Mouse (Mus musculus): ENCODE measurements at regions not wholly inside any gene's neighbourhood (a gene's known extent, or its start where the extent isn't known, plus 50 kb on each side); places are given as distances from the start of the nearest gene placed in this dataset.
A peak's percentile ranks its signal among the peaks of the same experiment; 100 is the strongest.

DNA sequence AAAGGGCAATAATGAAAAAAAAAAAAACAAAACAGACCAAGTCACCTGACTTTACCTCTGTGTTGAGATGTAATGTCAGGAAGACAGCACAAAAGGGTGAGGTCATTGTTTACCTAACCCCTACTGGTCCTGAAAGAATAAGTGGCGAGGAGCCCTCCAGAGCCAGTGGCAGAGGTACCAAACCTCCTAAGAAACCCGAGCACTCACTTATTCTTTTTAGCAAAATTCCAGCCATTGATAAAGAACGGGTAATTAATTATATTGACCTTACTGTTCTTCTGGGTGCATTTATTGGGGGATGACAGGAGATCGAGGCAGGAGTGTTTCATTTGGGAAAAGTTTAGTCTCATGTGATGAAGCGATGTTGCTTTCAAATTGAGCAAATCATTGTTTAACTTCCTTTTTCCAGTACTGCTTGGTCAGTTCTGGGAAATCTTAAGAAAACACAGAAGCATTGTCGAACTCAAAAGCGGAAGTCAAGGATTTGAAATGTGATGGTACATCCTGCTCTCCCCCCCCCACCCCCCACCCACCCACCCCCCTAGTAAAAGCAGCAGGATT is 56.8 kb upstream of the Klf6 start:
- Histone ChIP-seq H3K4me3 (ENCODE audit: control insufficient read depth in 1 of 2, insufficient read depth in 1 of 2, low read depth in 2 of 2, low read length in 2 of 2) (peak overlapping the region in 1 of 2 experiments; percentile 9; a peak in 1 of 4 replicates), H3K79me2 (ENCODE audit: control insufficient read depth, insufficient read depth, low read length, poor library complexity) (no peaks in the 10 kb centered on the region), H3K27me3 (ENCODE audit: control insufficient read depth in 1 of 2, insufficient read depth in 2 of 2, low read length in 2 of 2) (peaks cover 2 to 8% of the 10 kb centered on the region in 2 experiments; a peak in 2 of 4 replicates), H3K4me1 (ENCODE audit: control insufficient read depth in 1 of 2, insufficient read depth in 2 of 2, low read length in 2 of 2) (peaks cover 0 to 5% of the 10 kb centered on the region in 2 experiments; a peak in 1 of 4 replicates), H3K9me3 (replicated peaks; ENCODE audit: insufficient read depth, low read length) (no peaks in the 10 kb centered on the region), H3K27ac (ENCODE audit: control insufficient read depth, low read depth, low read length) (no peak overlapping the region), H3K9ac (ENCODE audit: control insufficient read depth, low read depth, low read length, poor library complexity, severe bottlenecking) (no peak overlapping the region), H3K36me3 (ENCODE audit: control insufficient read depth in 1 of 2, insufficient read depth in 2 of 2, low read length in 2 of 2) (peaks cover 0 to 2% of the 10 kb centered on the region in 2 experiments; a peak in 2 of 4 replicates)
- DNase-seq (ENCODE audit: low read depth, low spot score) = peak; percentile 23
- no peak for TF ChIP-seq TCF12 (IDR thresholded peaks at IDR 0.05; ENCODE audit: low read depth, low read length)
- 0 out of 2 replicates have a peak, but pooled peaks have one; percentile 27 for TF ChIP-seq RCOR1 (IDR thresholded peaks at IDR 0.05; ENCODE audit: low read depth, low read length)
- TF ChIP-seq GABPA (IDR thresholded peaks at IDR 0.05; ENCODE audit: low read depth, low read length) = no peak
- TF ChIP-seq POLR2AphosphoS5 (IDR thresholded peaks at IDR 0.05; ENCODE audit: borderline replicate concordance, low read depth, low read length) = no peak
- TF ChIP-seq EP300 (IDR thresholded peaks at IDR 0.05; ENCODE audit: low read depth in 1 of 2, low read length in 2 of 2) = 0 out of 4 replicates have a peak, but pooled peaks of 1 of the 2 experiments have one; percentile 10
- no peak for TF ChIP-seq USF2 (IDR thresholded peaks at IDR 0.05; ENCODE audit: borderline replicate concordance in 1 of 2, insufficient read depth in 1 of 2, low read depth in 1 of 2, low read length in 2 of 2)

DNA sequence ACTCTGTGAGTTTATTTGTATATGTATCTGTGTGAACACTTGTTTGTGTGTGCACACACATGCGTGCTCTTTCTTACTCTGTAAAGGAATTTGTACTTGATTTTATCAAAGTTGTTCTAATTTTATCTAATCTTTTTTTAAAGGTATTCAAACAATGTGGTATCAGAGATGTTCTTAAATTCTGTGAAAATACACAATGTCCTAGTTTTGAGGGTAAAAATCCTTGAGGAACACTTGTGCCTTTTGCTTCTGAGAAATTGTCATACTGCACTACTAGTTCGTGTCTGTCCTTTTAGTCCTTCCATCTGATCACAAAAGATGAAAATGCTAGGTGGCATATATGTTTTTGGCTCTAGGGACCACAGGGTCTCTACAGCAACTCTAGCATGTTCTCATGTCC is 52.9 kb upstream of the Klf6 start:
- DNase-seq (ENCODE audit: low read depth, low spot score) = no peak
- H3K9me3 ChIP-seq (replicated peaks; ENCODE audit: insufficient read depth, low read length) = no peaks in the 10 kb centered on the region

More for the DNA sequence above, 52.9 kb upstream of the Klf6 start:
- H3K4me1 ChIP-seq (ENCODE audit: control insufficient read depth in 1 of 2, insufficient read depth in 2 of 2, low read length in 2 of 2) = peaks cover 0 to 5% of the 10 kb centered on the region in 2 experiments; a peak in 1 of 4 replicates
- H3K27ac ChIP-seq (ENCODE audit: control insufficient read depth, low read depth, low read length) = no peak overlapping the region
- TF ChIP-seq TCF12 (IDR thresholded peaks at IDR 0.05; ENCODE audit: low read depth, low read length) (no peak), ZNF384 (IDR thresholded peaks at IDR 0.05; ENCODE audit: low read depth, low read length) (no peak), USF1 (IDR thresholded peaks at IDR 0.05; ENCODE audit: low read depth, low read length) (no peak), POLR2AphosphoS2 (IDR thresholded peaks at IDR 0.05; ENCODE audit: low read length) (no peak), JUND (IDR thresholded peaks at IDR 0.05; ENCODE audit: low read depth, low read length) (no peak), CHD2 (IDR thresholded peaks at IDR 0.05; ENCODE audit: low read length) (no peak), ZMIZ1 (IDR thresholded peaks at IDR 0.05; ENCODE audit: low read depth, low read length) (no peak), E2F4 (IDR thresholded peaks at IDR 0.05; ENCODE audit: borderline replicate concordance, low read depth, low read length) (no peak), POLR2AphosphoS5 (IDR thresholded peaks at IDR 0.05; ENCODE audit: borderline replicate concordance, low read depth, low read length) (no peak), CHD1 (IDR thresholded peaks at IDR 0.05; ENCODE audit: low read depth, low read length) (no peak), SMC3 (IDR thresholded peaks at IDR 0.05; ENCODE audit: low read depth, low read length) (no peak), GABPA (IDR thresholded peaks at IDR 0.05; ENCODE audit: low read depth, low read length) (no peak), RCOR1 (IDR thresholded peaks at IDR 0.05; ENCODE audit: low read depth, low read length) (no peak)
- no peak overlapping the region for H3K9ac ChIP-seq (ENCODE audit: control insufficient read depth, low read depth, low read length, poor library complexity, severe bottlenecking)
- H3K4me3 ChIP-seq (ENCODE audit: control insufficient read depth in 1 of 2, insufficient read depth in 1 of 2, low read depth in 2 of 2, low read length in 2 of 2) = no peak overlapping the region
- peaks cover 0 to 11% of the 10 kb centered on the region in 2 experiments for H3K27me3 ChIP-seq (ENCODE audit: control insufficient read depth in 1 of 2, insufficient read depth in 2 of 2, low read length in 2 of 2)
- peaks cover 0 to 2% of the 10 kb centered on the region in 2 experiments; a peak in 2 of 4 replicates for H3K36me3 ChIP-seq (ENCODE audit: control insufficient read depth in 1 of 2, insufficient read depth in 2 of 2, low read length in 2 of 2)
- no peaks in the 10 kb centered on the region for H3K79me2 ChIP-seq (ENCODE audit: control insufficient read depth, insufficient read depth, low read length, poor library complexity)

Data from MEL (cell line).